Mouse (Mus musculus) megakaryocyte, embryonic 14.5 days (primary cell): ENCODE results near the gene Tubgcp2. TPM values are rescaled to one million over a fixed set of nuclear protein-coding genes. Genes with fewer than 3 reads are reported as not detected.
A peak's percentile ranks its signal among the peaks of the same experiment; 100 is the strongest.

Experiments used
- H3K27me3 ChIP-seq: replicated peaks from 2 replicates; pipeline ENCODE3; 2012; ENCODE audit warnings: inconsistent platforms
- H3K36me3 ChIP-seq: replicated peaks from 2 replicates; pipeline ENCODE3; 2012; ENCODE audit warnings: low read length, inconsistent platforms, mixed read lengths
- H3K4me1 ChIP-seq: 2 replicates; pipeline ENCODE4 v1.6.1; 2012; ENCODE audit warnings: inconsistent platforms
- H3K4me3 ChIP-seq: replicated peaks from 2 replicates; pipeline ENCODE3; 2012; ENCODE audit warnings: moderate library complexity, mild to moderate bottlenecking, inconsistent platforms
- H3K9me3 ChIP-seq: 2 replicates; pipeline ENCODE4 v1.6.1; 2012; ENCODE audit warnings: inconsistent platforms
- FLI1 ChIP-seq: IDR thresholded peaks from 2 replicates; pipeline ENCODE4 v1.6.1; 2012; ENCODE audit warnings: low read length, inconsistent platforms, mixed read lengths
- GATA1 ChIP-seq: IDR thresholded peaks from 3 replicates; pipeline ENCODE4 v1.6.1; 2012; ENCODE audit warnings: mixed read lengths, low read length, inconsistent platforms, borderline replicate concordance
- polyA plus RNA-seq: library from polyadenylated mRNA; stranded (reverse); fragments of >175 nt; gene quantifications from 2 replicates; pipeline ENCODE4 v1.2.3, GENCODE M21; 2012; ENCODE audit warnings: low replicate concordance; ENCODE audit not compliant: insufficient read depth

The Tubgcp2 gene
- polyA plus RNA-seq: 0.54 and 3.8 TPM in 2 replicates

DNA sequence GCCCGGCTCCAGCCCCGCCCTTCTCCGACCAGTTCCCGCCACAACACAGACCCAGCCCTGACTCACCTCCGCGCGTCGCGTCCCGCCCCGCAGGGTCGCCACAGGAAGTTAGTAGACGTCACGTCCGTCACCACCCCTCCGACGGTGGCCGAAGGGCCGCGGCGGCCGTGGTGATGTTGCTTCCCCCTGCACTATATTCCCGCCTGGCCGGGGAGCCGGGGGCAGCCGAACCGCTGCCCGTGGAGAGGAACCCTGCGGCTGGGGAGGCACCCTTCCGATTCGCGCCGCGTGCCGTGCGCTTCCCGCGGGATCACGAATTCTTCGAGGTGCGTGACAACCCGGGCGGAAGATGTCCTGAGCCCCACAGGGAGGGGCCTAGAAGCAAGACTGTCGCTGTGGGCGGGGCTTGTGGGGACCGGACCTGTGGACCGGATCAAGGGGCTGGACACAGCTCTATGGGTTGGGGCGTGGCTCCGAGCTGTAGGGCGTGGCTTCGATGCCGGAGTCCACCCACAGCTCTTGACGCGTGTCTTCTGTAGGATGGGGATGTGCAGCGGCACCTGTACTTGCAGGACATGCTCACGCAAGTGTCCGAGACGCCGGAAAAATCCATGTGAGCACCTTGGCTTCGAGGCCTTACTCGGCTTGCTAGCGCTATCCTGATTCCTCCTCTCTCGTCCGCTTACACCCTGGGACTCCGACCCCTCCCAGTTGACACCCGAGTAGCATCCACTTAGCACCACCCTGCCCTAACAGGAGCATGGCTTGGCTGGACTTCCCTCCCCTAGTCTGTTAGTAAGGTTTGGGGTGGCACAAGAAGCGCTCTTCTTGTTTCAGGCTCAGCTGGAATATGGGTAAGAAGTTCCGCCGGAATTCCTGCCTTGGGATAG is at the start of gene Tubgcp2, which contains the start of gene Zfp511:
TSS of gene Tubgcp2 (minus strand) at position 389 of the 890 bp plus-strand sequence.
TSS of gene Zfp511 (plus strand) at position 111 of the 890 bp plus-strand sequence.
- peaks cover 28% of the 10 kb centered on the region for H3K4me1 ChIP-seq
- TF ChIP-seq FLI1 (peak; percentile 82; the same call in 1 of the 2 replicates), GATA1 (no peak)
- H3K36me3 ChIP-seq: peaks cover 62% of the 10 kb centered on the region
- H3K27me3 ChIP-seq: no peaks in the 10 kb centered on the region
- H3K4me3 ChIP-seq: peak within 1 kb of the TSS; percentile 94
- H3K9me3 ChIP-seq: no peaks in the 10 kb centered on the region

- Histone ChIP-seq H3K9me3 (no peaks in the 10 kb centered on the region), H3K36me3 (no peaks in the 10 kb centered on the region), H3K4me3 (peak within 1 kb of the TSS; percentile 7), H3K27me3 (peaks cover 47% of the 10 kb centered on the region), H3K4me1 (peaks cover 35% of the 10 kb centered on the region)
- TF ChIP-seq GATA1 (no peak), FLI1 (no peak)
Measured at GRCm38 (mm10) chr7:140082242-140082678, 45.8 kb upstream of the Tubgcp2 start, which contains the start of gene Caly. Gene Caly (minus strand): TSS chr7:140082548.

- H3K4me1 ChIP-seq: peaks cover 35% of the 10 kb centered on the region
- H3K4me3 ChIP-seq: no peak overlapping the region
- peaks cover 47% of the 10 kb centered on the region for H3K27me3 ChIP-seq
- H3K36me3 ChIP-seq: no peaks in the 10 kb centered on the region
- no peaks in the 10 kb centered on the region for H3K9me3 ChIP-seq
- TF ChIP-seq FLI1 (no peak), GATA1 (no peak)
Measured at GRCm38 (mm10) chr7:140081408-140082241, 45.2 kb upstream of the Tubgcp2 start.

GRCm38 (mm10) chr7:140080503-140081156 is 44.2 kb upstream of the Tubgcp2 start:
- Histone ChIP-seq H3K4me1 (peaks cover 35% of the 10 kb centered on the region), H3K36me3 (no peaks in the 10 kb centered on the region), H3K9me3 (0 out of 2 replicates have a peak, but pooled peaks cover 4% of the 10 kb centered on the region), H3K27me3 (peaks cover 51% of the 10 kb centered on the region), H3K4me3 (peak overlapping the region; percentile 40)
- TF ChIP-seq FLI1: no peak
- no peak for TF ChIP-seq GATA1

GRCm38 (mm10) chr7:140078711-140079110 is 42.2 kb upstream of the Tubgcp2 start:
- TF ChIP-seq GATA1: no peak
- Histone ChIP-seq H3K27me3 (peaks cover 53% of the 10 kb centered on the region), H3K4me3 (no peak overlapping the region), H3K4me1 (peaks cover 35% of the 10 kb centered on the region), H3K36me3 (no peaks in the 10 kb centered on the region), H3K9me3 (0 out of 2 replicates have a peak, but pooled peaks cover 4% of the 10 kb centered on the region)

GRCm38 (mm10) chr7:140077698-140078097 is 41.2 kb upstream of the Tubgcp2 start:
- Histone ChIP-seq H3K36me3 (no peaks in the 10 kb centered on the region), H3K27me3 (peaks cover 58% of the 10 kb centered on the region), H3K4me1 (peaks cover 32% of the 10 kb centered on the region), H3K4me3 (no peak overlapping the region), H3K9me3 (0 out of 2 replicates have a peak, but pooled peaks cover 4% of the 10 kb centered on the region)
- no peak for TF ChIP-seq FLI1
- no peak for TF ChIP-seq GATA1

DNA sequence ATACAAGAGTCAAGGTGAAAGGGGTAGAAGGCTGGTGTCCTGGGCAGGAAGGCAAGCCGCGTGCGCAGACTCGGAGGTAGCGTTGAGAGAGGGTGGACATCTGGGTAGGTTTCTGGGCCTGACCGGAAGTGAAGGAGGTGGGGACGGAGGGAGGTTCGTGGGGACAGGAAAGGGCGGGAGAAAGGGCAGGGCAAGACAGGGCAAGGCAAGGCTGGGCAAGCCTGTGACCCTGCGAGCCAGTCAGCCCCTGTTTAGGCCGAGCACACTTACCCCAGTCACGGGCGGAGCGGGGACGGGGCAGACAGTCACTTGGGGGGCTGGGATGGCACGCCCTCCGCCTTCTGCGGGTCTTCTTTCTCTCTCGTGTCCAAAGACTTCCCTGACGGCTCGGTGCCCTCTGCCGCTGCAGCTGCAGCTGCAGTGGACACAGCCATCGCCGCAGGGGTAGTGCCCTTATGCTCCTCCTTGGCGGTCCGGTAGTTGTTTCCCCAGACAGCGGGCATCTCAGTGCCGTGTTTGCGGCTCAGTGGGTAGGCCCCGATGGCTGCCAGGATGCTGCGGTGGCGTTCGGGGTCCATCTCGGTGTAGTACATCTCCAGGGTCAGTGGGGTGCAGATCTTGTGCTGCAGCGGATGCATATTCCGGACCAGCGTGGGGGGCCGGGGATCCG is 33.7 kb upstream of the Tubgcp2 start:
- Histone ChIP-seq H3K36me3 (no peaks in the 10 kb centered on the region), H3K27me3 (peaks cover 78% of the 10 kb centered on the region), H3K4me3 (peak overlapping the region; percentile 80), H3K9me3 (peaks cover 7% of the 10 kb centered on the region), H3K4me1 (peaks cover 11% of the 10 kb centered on the region)
- TF ChIP-seq FLI1 (no peak), GATA1 (no peak)

GRCm38 (mm10) chr7:140067397-140067796 is 30.9 kb upstream of the Tubgcp2 start:
- TF ChIP-seq FLI1 (no peak), GATA1 (no peak)
- H3K36me3 ChIP-seq: no peaks in the 10 kb centered on the region
- peaks cover 7% of the 10 kb centered on the region for H3K9me3 ChIP-seq
- H3K27me3 ChIP-seq: peaks cover 82% of the 10 kb centered on the region
- peaks cover 11% of the 10 kb centered on the region for H3K4me1 ChIP-seq
- H3K4me3 ChIP-seq: no peak overlapping the region
